Mouse (Mus musculus) heart, embryonic 13.5 days (tissue): ENCODE data around the gene Sptbn1. TPM values are rescaled to one million over a fixed set of nuclear protein-coding genes. Genes with fewer than 3 reads are reported as not detected.

ENCODE experiments used
- ATAC-seq: fragments of 200-750 bp; cut with Nextera tagmentation; 2 replicates; pipeline ENCODE4 v1.8.0; 2017; ENCODE audit warnings: moderate TSS enrichment; ENCODE audit not compliant: insufficient number of reproducible peaks, low FRiP score, low TSS enrichment; ENCODE audit errors: extremely low read depth
- H3K27ac ChIP-seq: fragments of 300-500 bp; sonication (generic); replicated peaks from 2 replicates; pipeline ENCODE4 v1.5.1; 2015; ENCODE audit warnings: moderate library complexity, mild to moderate bottlenecking, inconsistent platforms
- H3K27me3 ChIP-seq: fragments of 300-500 bp; sonication (generic); replicated peaks from 2 replicates; pipeline ENCODE4 v1.6.1; 2015; ENCODE audit warnings: mild to moderate bottlenecking, inconsistent platforms
- H3K36me3 ChIP-seq: fragments of 300-500 bp; sonication (generic); 2 replicates; pipeline ENCODE4 v1.6.1; 2015; ENCODE audit warnings: mild to moderate bottlenecking, inconsistent platforms
- H3K4me1 ChIP-seq: fragments of 300-500 bp; sonication (generic); 2 replicates; pipeline ENCODE4 v1.6.1; 2015; ENCODE audit warnings: inconsistent platforms
- H3K4me2 ChIP-seq: fragments of 300-500 bp; sonication (generic); 2 replicates; pipeline ENCODE4 v1.6.1; 2015; ENCODE audit warnings: inconsistent platforms, mild to moderate bottlenecking, moderate library complexity
- H3K4me3 ChIP-seq: fragments of 300-500 bp; sonication (generic); 2 replicates; pipeline ENCODE4 v1.5.1; 2015; ENCODE audit warnings: moderate library complexity, mild to moderate bottlenecking, inconsistent platforms
- H3K9ac ChIP-seq: fragments of 300-500 bp; sonication (generic); 2 replicates; pipeline ENCODE4 v1.6.1; 2015; ENCODE audit warnings: inconsistent platforms, mild to moderate bottlenecking, moderate library complexity
- H3K9me3 ChIP-seq: fragments of 300-500 bp; sonication (generic); 2 replicates; pipeline ENCODE4 v1.6.1; 2016; ENCODE audit warnings: inconsistent platforms
- WGBS: fragments of 180-500 bp; shearing (Covaris S2); methylation state at CpG from one replicate; pipeline ENCODE4 v1.1.7; 2015; ENCODE audit warnings: mixed read lengths; 5-methylcytosine and 5-hydroxymethylcytosine counted together
- polyA plus RNA-seq: library from polyadenylated mRNA; unstranded; fragments of >200 nt; fragmentation: Nextera tagmentation; extraction: Ambion mirVana; gene quantifications from 2 replicates; pipeline ENCODE4 v1.2.1, GENCODE M21; 2015

Gene Sptbn1
- polyA plus RNA-seq, 1 experiment from 2014 or later = 145 TPM

GRCm38 (mm10) chr11:30210100-30210811 is 57.7 kb downstream of the Sptbn1 start:
- peaks cover 78% of the 10 kb centered on the region for H3K4me1 ChIP-seq
- 75% methylated on average over 6 of the region's 6 CpGs for WGBS
- H3K36me3 ChIP-seq = peaks cover 32% of the 10 kb centered on the region
- H3K9ac ChIP-seq = no peak overlapping the region
- H3K9me3 ChIP-seq = no peaks in the 10 kb centered on the region
- no peak overlapping the region for H3K4me2 ChIP-seq
- ATAC-seq = no peak
- H3K27me3 ChIP-seq = no peaks in the 10 kb centered on the region
- no peak overlapping the region for H3K4me3 ChIP-seq
- peak overlapping the region; percentile 22 for H3K27ac ChIP-seq

- ATAC-seq = no peak
- Histone ChIP-seq H3K27me3 (no peaks in the 10 kb centered on the region), H3K27ac (peak overlapping the region; percentile 22; the same call in 1 of the 2 replicates), H3K36me3 (peaks cover 30% of the 10 kb centered on the region), H3K9me3 (no peaks in the 10 kb centered on the region), H3K4me1 (peaks cover 79% of the 10 kb centered on the region), H3K9ac (no peak overlapping the region), H3K4me3 (no peak overlapping the region), H3K4me2 (no peak overlapping the region)
- WGBS = 56% methylated on average over 4 of the region's 4 CpGs
Observed at GRCm38 (mm10) chr11:30209495-30209894, 58.5 kb downstream of the Sptbn1 start.

- Histone ChIP-seq H3K9ac (no peak overlapping the region), H3K4me1 (peaks cover 63% of the 10 kb centered on the region), H3K4me2 (no peak overlapping the region), H3K27ac (no peak overlapping the region), H3K4me3 (no peak overlapping the region), H3K36me3 (peaks cover 60% of the 10 kb centered on the region), H3K27me3 (no peaks in the 10 kb centered on the region), H3K9me3 (no peaks in the 10 kb centered on the region)
- ATAC-seq = no peak
Observed at GRCm38 (mm10) chr11:30204398-30204797, 63.6 kb downstream of the Sptbn1 start.

DNA sequence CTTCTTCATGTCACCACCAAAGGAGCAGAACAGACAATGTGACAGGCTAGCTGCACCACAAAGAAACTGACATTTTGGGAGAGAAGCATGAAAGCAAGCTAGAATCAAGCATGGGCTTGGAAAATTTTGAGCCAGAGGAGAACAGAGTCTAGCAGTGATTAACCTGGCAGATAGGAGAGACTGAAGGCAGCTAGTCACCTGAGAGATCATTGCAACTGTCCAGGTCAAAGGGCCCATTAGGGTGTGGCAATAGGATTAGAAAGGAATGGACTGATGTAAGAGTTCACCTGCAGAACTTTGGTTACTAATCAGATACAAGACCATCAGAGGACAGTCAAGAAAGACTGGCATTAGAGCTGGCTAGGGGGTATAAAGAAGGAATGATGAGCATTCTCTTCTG is 67.6 kb downstream of the Sptbn1 start:
- no peak overlapping the region for H3K4me2 ChIP-seq
- H3K4me3 ChIP-seq = no peak overlapping the region
- peaks cover 46% of the 10 kb centered on the region for H3K36me3 ChIP-seq
- 0 out of 2 replicates have a peak overlapping the region, but pooled peaks have one; percentile 5 for H3K27ac ChIP-seq
- peaks cover 78% of the 10 kb centered on the region for H3K4me1 ChIP-seq
- ATAC-seq = no peak
- no peaks in the 10 kb centered on the region for H3K27me3 ChIP-seq
- H3K9me3 ChIP-seq = no peaks in the 10 kb centered on the region
- no peak overlapping the region for H3K9ac ChIP-seq

DNA sequence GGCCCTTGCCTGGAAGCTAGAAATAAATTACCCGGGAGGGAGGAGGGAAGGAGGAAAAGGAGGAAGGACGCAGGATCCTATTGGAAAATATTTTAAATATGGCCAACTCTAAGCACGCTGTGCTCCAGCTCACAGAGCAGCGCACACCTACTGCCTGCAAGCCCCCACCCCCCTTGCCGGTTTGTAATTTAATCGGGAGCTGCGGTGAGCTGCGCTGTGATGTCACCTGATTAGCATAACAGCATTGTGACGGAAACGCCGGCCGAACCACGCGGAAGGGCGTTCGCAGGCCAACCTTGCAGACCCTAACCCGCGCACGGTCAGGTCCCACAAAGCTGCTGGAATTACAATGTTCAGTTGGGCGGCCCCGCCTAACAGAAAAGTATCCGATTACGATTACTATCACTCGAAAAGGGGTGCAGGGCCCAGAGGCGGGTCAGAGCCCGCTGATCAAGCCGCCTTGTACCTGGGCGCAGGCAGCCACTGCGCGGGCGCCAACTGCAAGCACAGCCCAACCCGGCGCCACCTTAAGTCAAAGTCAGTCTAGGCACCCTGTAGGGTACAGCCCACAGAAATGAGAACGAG is 69.8 kb downstream of the Sptbn1 start:
- Histone ChIP-seq H3K36me3 (peaks cover 32% of the 10 kb centered on the region), H3K4me2 (peak overlapping the region; percentile 88), H3K4me3 (peak overlapping the region; percentile 56), H3K9ac (peak overlapping the region; percentile 84), H3K27me3 (no peaks in the 10 kb centered on the region), H3K9me3 (no peaks in the 10 kb centered on the region), H3K4me1 (peaks cover 73% of the 10 kb centered on the region), H3K27ac (peak overlapping the region; percentile 90)
- ATAC-seq = peak; percentile 69
- under 1% methylated on average over 34 of the region's 34 CpGs for WGBS

DNA sequence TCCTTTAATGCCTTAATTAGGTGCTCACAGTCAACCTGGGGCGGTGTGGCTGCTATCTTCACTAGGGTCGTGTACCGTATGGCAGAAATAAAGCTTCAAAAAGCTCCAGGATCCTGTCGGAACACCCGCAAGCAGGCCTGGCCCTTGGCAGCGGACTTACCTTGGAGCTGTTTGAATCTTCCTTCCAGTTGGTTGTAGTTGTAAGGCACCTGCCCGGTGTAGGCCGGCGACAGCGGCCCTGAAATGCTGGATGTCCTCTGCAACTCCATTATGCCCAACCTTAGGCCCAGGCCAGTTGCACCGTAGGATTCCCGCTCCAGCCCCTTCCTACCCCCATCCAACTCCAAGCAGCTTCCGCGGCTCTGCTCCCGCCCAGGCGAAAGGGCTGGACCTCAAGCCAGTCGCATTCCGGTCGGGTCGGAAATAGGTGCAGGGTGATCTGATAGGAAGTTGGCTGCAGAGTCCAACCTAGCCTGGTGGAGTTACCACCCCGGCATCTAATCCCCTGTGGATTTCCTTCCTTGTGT is 70.3 kb downstream of the Sptbn1 start:
- H3K4me2 ChIP-seq = peak overlapping the region; percentile 88

DNA sequence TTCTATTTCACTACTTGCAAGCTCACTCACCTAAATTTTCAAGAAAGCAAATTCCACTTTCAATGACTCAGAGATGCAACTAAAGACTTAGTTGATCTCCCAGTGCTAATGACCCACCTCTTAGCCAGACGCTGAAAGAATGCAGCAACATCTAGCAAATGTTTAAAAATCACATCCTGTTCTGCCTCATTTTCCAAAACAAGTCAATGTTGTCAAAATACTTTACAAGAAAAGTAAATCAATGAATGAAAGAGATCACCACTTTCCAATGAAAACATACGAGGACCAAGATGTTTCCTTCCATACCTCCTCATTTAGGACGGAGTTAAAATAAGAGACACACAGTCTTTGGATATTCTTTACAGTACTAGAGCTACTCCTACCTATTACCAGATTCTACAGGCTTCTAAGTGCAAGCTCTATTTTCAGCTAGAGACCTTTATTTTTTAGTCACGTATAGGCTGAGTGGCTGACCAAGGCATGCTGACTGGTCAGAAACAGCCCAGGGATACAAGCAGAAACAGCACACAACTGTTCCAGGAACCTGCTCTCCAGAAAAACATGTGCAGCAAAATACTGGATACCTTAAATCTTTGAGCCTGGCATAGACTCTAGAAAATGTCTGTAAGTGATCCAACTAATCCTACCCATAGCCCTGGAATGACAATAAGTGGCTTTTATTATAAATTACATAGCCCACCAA is 71.5 kb downstream of the Sptbn1 start:
- Histone ChIP-seq H3K36me3 (peaks cover 16% of the 10 kb centered on the region), H3K4me3 (peak overlapping the region; percentile 56), H3K9ac (peak overlapping the region; percentile 84), H3K4me2 (peak overlapping the region; percentile 88), H3K27ac (peak overlapping the region; percentile 90), H3K4me1 (peaks cover 87% of the 10 kb centered on the region), H3K27me3 (no peaks in the 10 kb centered on the region), H3K9me3 (no peaks in the 10 kb centered on the region)
- 41% methylated on average over 4 of the region's 4 CpGs for WGBS
- ATAC-seq = no peak

More for the DNA sequence above, 70.3 kb downstream of the Sptbn1 start:
- Histone ChIP-seq H3K27ac (peak overlapping the region; percentile 90), H3K36me3 (peaks cover 27% of the 10 kb centered on the region), H3K4me1 (peaks cover 77% of the 10 kb centered on the region), H3K27me3 (no peaks in the 10 kb centered on the region), H3K9me3 (no peaks in the 10 kb centered on the region), H3K9ac (peak overlapping the region; percentile 84), H3K4me3 (peak overlapping the region; percentile 56)
- whole genome bisulfite sequencing = 1% methylated on average over 21 of the region's 21 CpGs
- ATAC-seq = peak; percentile 57

DNA sequence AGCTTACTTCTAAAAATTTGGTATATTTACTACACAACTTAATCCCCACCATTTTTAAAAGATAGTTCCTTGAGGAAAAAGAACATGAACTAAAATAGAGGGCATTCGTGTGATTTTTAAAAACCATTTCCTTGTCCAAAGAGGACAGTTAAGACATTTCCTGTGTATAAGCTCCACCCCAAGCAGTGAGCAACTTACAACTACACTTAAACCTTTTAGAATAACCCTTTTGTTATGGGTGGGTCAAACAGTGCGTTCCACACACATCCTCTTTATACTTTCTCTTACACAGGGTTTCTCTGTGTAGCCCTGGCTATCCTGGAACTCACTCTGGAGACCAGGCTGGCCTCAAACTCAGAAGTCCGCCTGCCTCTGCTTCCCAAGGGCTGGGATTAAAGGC is 72.2 kb downstream of the Sptbn1 start:
- Histone ChIP-seq H3K9me3 (no peaks in the 10 kb centered on the region), H3K4me2 (peak overlapping the region; percentile 88), H3K27me3 (no peaks in the 10 kb centered on the region), H3K27ac (peak overlapping the region; percentile 28; the same call in 1 of the 2 replicates), H3K4me3 (peak overlapping the region; percentile 56), H3K36me3 (peaks cover 12% of the 10 kb centered on the region), H3K9ac (peak overlapping the region; percentile 63; the same call in 1 of the 2 replicates), H3K4me1 (peaks cover 82% of the 10 kb centered on the region)
- WGBS = 62% methylated on average over 3 of the region's 3 CpGs
- no peak for ATAC-seq

- 63% methylated on average over 1 of the region's 1 CpGs for WGBS
Observed at GRCm38 (mm10) chr11:30194800-30195199, 73.2 kb downstream of the Sptbn1 start.

GRCm38 (mm10) chr11:30190959-30191358 is 77.0 kb downstream of the Sptbn1 start:
- peaks cover 14% of the 10 kb centered on the region for H3K36me3 ChIP-seq
- no peak overlapping the region for H3K4me3 ChIP-seq
- no peak for ATAC-seq
- H3K27ac ChIP-seq = no peak overlapping the region
- H3K27me3 ChIP-seq = no peaks in the 10 kb centered on the region
- H3K4me2 ChIP-seq = no peak overlapping the region
- H3K4me1 ChIP-seq = peaks cover 54% of the 10 kb centered on the region
- WGBS = 81% methylated on average over 4 of the region's 4 CpGs
- H3K9ac ChIP-seq = no peak overlapping the region
- no peaks in the 10 kb centered on the region for H3K9me3 ChIP-seq

More at GRCm38 (mm10) chr11:30194800-30195199, 73.2 kb downstream of the Sptbn1 start:
- no peak for ATAC-seq
- H3K4me3 ChIP-seq = no peak overlapping the region
- no peaks in the 10 kb centered on the region for H3K27me3 ChIP-seq
- H3K27ac ChIP-seq = no peak overlapping the region
- no peak overlapping the region for H3K9ac ChIP-seq
- H3K4me2 ChIP-seq = peak overlapping the region; percentile 27; the same call in 1 of the 2 replicates
- H3K36me3 ChIP-seq = peaks cover 10% of the 10 kb centered on the region
- H3K9me3 ChIP-seq = no peaks in the 10 kb centered on the region
- peaks cover 76% of the 10 kb centered on the region for H3K4me1 ChIP-seq

GRCm38 (mm10) chr11:30190119-30190518 is 77.9 kb downstream of the Sptbn1 start:
- Histone ChIP-seq H3K9me3 (no peaks in the 10 kb centered on the region), H3K4me1 (peaks cover 54% of the 10 kb centered on the region), H3K27ac (no peak overlapping the region), H3K4me3 (no peak overlapping the region), H3K9ac (no peak overlapping the region), H3K4me2 (no peak overlapping the region), H3K36me3 (peaks cover 23% of the 10 kb centered on the region), H3K27me3 (no peaks in the 10 kb centered on the region)
- WGBS = 92% methylated on average over 3 of the region's 3 CpGs
- no peak for ATAC-seq
